Mouse (Mus musculus) kidney, postnatal 36 days (tissue): ENCODE measurements around the gene Ppp1r1a.

Experiments
- DNase-seq, 2 experiments: peaks; one replicate each; pipeline ENCODE4 v3.0.0; 2021 to 2022; ENCODE audit warnings: mixed read lengths in 2 of 2

The Ppp1r1a gene

DNA sequence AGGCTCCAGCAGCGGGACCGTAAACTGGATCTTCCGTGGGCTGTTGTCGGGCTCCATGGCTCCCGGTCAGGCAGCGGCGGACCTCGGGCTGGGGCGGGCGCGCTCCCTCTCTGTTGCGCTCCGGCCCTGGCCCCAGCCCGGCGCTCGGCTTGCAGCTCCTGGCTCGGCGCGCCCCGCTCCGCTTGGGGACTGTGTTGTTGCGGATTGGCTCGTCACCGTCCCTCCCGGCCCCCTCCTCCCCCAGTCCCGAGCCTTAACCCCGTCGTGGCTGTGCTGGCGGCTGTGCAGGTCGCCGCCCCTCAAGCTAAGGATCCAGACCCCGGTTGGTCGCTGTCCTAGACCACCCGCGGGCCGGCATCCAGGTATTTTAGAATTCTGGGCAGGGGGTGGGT, at the start of gene Ppp1r1a:
Gene Ppp1r1a, minus strand, starts transcription at position 182 of the 392 bp plus-strand sequence.
- DNase-seq = peak; percentile 42 to 75

DNA sequence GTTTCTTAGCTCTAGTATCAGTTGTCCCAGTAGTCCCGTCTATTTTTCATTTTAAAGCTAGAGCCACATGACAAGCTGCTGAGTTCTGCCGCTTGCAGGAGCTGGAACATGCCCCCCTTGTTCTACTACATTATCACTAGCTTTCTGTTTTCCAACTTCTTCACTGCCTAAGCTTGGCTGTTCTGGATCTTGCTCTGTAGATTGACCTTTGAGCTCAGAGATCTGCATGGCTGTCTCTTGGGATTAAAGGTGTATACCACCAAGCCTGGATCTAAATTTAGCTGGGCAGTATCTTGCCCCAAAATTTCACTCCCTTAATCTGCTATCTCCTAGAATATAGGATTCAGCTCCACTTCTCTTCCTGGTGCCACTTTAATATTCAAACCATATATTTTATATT, 48.1 kb upstream of the Ppp1r1a start:
- peak; percentile 7 to 29 for DNase-seq

DNA sequence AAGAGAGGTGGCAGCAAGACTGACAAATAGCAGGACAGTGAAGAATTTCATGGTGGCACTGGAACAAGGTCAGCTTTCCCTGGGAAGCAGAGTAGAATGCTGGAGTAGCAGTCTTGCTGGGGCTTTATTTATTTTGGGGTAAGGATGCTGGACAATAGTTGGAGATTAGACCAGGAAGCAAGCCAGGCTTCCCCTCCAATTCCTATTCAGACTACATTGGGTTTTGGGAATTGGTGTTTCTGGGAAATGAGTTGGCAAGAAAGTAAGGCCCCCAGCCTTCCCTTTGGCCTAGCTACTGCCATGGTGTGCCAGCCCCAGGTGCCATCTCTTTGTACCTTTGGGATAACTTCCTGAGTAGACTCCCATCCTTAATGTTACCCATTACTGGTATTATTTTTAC, 27.2 kb upstream of the Ppp1r1a start, which contains the start of gene Glycam1:
Gene Glycam1, minus strand, starts transcription at position 101 of the 400 bp plus-strand sequence.
- no peak for DNase-seq

DNA sequence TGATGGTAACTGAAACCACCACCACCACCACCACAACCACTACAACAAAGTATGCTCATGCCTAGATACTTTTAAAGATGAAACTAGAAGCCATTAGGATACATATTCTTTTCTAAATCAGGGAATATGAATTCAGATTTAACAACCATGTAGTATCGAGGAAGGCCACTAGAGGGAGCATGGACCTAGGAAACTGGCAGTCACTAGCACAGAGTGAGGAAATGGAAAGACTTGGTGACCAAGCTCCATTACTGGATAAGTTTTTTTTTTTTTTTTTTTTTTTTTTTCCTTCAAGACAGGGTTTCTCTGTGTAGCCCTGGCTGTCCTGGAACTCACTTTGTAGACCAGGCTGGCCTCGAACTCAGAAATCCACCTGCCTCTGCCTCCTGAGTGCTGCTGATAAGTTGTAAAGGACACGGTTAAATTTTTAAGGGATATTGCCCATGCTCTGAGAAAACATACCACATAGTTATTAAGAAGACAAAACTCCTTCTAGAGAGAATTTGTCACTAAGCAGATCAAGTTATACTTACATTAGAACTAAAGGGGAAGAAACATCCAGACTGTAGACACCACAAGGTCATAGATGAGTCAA, 14.4 kb upstream of the Ppp1r1a start:
- peak; percentile 51 to 70 for DNase-seq

DNA sequence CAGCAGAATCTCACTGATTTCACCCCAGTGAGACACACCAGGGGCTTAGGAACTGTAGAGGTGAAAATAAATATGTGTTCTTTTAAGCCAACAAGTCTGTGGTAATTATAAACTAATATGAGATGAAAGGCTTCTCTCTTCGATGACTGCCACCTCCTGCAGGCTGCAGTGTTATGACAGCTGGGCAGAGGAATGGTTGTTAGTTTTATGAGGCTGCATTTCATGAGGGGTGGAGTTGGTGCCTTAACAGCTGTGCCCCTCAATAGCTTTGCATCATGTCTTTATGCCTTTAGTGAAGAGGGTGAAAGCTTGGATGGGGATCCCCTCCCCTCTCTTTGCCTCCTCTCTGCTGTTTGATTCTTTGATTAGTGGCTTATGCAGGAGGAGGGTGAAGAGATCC, 13.2 kb upstream of the Ppp1r1a start:
- DNase-seq = no peak

DNA sequence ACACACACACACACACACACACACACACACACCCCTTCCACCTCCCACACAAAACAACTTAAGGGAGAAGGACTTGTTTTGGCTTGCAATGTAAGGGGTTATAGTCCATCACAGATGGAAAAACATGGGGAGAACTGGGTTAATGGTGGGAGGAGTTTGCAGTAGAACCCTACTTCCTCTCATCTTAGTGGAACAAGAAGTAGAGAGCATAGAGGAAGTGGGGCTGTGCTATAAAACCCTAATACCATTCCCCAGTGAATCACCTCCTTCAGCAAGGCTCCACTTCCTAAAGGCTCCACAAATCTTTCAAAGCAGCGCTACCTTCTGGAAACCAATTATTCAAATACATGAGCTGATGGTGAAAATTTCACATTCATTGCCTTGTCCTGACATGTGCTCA, 11.7 kb upstream of the Ppp1r1a start:
- no peak for DNase-seq

DNA sequence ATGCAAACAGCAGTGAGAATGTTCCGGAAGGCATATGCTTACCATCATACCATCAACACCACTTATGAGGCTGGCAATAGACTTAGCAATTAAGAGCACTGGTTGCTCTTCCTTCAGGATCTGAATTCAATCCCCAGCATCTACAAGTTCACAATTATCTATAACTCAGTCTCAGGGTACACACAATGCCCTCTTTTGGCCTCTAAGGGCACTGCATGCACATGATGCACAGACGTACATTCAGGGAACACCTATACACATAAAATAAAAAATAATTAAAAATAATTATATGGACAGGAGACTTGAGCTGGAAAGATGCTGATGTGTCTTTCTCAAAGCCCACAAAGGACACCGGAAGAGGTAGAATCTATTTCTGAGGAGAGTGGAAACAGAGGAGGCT, 10.2 kb upstream of the Ppp1r1a start:
- no peak for DNase-seq

DNA sequence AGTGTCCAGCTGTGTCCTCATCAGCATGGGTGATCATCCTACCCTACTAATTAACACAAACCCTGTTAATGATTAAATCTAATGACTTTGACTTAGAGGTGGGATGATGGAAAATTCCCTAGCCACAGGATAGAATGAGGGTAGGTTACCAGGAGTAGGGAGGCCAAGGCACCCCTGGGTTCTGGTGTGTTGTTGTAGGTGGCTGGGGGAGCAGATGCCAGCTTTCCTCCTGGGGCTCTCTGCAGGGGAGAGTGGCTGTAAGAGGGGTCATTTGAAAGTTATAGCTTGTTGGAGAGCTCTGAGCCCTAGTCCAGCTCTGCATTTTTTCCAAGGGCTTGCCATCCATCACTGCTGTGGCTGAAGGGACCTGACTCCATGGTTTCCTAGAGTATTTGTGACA, 4.7 kb upstream of the Ppp1r1a start:
- peak; percentile 55 to 73 for DNase-seq

DNA sequence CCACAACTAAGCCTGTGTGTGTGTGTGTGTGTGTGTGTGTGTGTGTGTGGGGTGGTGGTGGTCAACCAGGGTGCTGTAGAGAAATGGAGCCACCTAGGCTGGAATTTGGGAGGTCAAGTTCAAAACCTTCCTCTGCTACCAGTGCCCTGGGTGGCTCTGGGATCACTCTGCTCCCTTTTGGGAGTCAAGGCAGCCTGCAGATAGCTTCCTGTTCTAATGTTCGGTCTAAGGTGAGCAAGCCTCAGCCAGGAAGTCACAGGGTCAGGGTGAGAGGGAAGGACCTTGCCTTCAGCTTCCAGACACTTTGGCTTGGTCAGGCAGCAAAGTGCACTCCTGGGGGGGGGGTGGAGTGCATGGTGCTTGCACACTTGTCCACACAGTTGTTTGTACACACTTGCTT, 2.8 kb upstream of the Ppp1r1a start:
- DNase-seq = no peak

DNA sequence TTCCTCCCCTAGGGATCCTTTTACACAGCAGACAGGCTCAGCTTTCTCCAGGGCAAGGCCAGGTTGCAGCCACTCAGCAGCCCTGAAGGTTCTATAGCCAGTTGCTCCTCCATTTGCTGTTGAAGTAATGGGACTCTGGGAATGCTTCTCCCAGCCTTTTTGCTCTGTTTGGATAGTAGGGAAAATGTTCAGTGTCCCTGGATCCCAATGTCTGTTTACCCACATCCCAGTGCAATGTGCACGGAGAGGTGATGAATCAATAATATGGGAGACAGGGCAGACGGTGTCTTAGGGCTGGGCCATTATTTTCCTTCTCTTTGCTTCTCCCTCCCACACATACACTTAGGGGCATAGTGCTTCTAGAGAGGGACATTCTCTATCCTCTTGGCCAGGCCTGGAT, 1.5 kb upstream of the Ppp1r1a start:
- no peak for DNase-seq

DNA sequence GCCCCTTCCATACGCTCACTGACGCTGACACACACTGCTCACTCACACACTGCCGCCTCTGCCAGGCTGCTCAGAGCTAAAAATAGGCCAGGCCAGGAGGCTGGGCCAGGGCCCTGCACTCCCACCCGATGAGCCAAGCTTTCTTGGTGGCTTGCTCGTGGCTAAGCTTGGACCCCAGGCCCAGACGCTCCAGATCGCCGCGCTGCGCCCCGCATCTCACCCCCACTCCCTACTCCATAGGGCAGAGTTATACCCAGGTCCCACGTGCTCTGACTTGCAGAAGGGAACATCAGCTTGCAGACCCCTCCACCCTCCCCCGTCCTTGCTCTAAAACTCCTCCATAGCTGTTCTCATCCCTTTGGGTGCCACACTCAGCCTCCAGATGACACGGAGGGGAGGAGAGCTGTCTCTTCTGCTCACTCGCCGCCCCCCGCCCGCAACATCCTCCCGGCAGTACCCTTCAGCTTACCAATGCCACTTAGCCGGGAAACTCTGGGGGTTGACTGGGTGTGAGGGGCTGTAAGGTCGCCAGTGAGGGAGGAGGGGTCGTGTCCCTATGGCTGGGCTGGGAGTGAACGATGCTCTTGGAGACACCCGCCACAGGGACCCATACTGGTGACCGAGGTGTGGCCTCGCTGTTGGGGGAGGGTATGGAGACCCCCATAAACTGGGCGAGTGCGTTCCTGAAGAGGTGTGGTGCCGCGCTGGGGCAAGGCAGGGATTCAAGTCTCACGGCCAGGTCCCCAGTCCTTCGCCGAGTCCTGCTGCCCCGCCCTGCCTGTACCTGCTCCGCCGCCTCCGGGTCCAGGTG, 587 bp downstream of the Ppp1r1a start:
- DNase-seq = no peak

DNA sequence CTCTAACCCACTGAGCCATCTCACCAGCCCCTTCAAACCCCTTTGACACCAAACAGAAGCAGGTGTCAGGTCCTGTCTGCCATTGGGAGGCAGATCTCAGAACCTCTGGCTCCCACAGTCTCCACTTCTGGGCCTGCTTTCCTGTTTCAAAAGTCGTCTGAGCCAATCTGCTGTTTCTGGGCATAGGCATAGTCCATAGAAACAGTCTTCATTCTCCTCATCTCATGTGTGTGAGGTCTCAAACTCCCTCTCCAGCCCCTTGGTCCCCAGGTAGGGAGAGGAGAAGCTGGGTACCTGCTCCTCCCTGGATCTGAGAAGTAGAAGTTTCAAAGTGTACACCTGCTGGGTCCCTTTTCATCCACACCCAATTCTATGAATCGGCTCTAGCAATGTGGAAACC, 1.3 kb downstream of the Ppp1r1a start:
- no peak for DNase-seq

DNA sequence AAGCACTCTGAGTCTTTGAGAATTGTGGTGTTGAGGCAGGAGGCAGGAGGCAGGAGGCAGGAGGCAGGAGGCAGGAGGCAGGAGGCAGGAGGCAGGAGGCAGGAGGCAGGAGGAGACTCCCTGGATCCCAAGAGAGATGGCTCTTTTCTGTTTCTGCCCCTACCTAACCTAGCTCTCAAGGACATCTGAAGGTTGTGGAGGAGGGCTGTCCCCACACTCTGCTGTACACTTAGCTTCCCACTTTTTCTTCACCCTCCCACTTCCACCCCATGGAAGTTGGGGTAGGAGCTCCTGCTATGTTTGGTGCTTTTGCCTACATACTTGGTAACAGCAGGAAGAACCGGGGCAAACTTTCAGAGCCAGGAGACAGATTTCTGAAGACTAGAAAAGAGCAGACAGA, 2.0 kb downstream of the Ppp1r1a start:
- no peak for DNase-seq

DNA sequence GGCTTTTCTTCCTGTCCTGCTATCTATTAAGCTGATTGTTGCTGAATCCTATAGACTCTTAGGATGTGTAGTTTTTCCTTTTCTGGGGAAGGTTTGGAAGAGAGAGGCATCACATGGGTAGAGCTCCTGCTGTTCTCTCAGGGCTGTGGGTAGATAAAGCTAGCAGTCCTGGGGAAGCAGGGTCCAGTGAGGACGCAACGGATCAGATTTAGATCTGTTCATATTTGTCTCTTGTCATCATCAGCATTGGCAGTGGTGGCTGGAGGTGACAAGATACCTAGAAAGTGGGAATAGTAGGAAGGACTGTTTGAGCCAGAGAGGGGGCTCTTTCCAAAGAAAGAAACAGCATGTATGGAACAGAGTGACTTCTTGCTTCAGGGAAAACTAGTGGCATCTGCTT, 2.8 kb downstream of the Ppp1r1a start:
- no peak for DNase-seq

DNA sequence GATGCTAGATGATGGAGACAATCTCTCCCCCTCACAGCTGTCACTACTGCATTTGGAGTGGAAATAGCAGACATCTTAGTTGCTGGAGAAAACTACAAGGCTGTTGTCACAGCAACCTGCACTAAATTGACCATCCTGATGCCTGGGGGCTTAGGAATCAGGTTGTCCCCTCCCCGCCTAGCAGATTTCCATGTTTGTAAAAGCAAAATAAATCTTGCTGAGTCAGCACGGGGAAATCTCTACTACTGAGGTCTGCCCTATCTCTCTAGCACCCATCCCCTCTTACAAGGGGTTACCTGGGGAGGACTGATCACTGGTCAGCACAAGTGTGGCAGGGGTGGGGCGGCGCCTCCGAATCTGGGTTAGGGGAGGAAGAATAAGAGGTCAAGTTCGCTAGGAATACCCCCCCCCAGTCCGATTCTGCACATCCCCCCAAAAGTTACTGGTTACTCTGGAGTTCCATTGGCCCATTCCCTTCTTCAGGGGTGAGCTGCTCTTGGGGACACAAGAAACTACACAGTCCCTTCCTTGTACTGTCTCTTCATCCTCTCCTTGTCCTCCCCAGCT, 3.7 kb downstream of the Ppp1r1a start:
- DNase-seq = no peak

DNA sequence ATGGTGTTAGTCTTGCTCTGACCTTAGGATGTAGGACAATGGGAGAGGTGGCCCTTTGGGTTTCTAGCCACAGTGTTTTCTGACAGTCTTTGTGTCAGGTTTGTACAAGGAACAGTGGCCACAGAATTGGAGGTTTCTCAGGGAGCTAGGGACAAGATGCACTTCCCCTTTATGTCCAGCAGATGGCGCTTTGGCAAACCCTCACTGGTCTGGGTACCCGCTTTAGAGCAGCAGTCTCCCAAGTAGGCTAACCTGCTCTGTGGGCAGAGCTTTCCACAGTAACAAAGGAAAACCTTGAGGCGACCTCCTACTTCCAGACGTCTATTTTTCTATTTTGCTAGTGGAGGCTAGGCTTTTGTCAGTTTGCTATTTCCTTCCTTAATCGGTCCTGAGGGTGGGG, 7.4 kb downstream of the Ppp1r1a start:
- peak; percentile 46 to 62 for DNase-seq

DNA sequence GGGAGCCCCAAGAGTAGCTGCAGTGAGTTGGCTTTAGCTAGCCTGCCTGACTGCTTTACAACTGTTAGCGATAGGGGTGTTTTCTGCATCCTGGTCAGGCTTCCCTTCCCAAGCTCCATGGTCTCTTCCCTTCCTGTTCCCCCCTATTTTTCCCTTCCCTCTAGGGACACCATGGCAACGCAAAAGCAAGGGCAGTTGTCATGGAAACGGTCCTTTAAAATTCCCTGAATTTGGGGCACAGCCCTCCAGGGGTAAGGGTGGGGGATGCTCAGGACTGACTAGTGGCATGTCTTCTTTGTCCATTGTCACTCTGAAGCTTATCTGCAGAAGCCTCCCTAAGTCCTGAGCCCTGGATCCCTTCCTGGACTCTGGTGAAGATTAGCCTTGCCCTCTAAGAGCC, 14.6 kb downstream of the Ppp1r1a start:
- DNase-seq = no peak

DNA sequence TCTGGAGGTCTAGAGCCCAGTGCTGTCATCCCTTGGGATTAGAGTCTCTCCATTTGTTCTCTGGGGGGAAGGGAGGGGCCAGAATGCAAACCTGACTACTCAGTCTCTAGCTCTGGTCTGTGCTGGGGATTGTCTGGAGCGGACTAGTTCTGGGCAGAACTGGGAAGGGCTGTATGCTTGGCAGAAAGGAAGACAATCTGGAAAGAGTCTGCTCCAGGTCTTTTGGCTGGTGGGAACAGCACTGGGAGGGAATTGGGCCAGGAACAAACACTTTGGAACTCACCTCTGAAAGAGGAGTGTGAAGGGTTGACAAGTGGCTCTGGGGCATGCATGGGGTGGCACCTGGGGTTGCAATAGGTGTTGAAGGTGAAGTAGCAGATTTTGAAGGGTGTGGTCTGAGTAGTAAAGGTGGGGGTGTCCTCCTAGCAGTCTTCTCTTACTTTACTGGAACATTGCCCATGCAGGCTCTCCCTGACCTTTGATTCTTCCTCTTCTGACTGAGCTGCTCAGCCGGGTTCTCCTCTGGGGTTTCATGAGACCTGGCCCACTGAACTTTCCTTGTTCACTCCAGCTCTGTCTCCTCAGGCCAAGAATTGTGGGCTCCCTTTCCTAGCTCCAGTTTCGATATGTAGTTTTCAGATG, 15.2 kb downstream of the Ppp1r1a start:
- peak in 1 of 2 experiments; percentile 38 for DNase-seq

DNA sequence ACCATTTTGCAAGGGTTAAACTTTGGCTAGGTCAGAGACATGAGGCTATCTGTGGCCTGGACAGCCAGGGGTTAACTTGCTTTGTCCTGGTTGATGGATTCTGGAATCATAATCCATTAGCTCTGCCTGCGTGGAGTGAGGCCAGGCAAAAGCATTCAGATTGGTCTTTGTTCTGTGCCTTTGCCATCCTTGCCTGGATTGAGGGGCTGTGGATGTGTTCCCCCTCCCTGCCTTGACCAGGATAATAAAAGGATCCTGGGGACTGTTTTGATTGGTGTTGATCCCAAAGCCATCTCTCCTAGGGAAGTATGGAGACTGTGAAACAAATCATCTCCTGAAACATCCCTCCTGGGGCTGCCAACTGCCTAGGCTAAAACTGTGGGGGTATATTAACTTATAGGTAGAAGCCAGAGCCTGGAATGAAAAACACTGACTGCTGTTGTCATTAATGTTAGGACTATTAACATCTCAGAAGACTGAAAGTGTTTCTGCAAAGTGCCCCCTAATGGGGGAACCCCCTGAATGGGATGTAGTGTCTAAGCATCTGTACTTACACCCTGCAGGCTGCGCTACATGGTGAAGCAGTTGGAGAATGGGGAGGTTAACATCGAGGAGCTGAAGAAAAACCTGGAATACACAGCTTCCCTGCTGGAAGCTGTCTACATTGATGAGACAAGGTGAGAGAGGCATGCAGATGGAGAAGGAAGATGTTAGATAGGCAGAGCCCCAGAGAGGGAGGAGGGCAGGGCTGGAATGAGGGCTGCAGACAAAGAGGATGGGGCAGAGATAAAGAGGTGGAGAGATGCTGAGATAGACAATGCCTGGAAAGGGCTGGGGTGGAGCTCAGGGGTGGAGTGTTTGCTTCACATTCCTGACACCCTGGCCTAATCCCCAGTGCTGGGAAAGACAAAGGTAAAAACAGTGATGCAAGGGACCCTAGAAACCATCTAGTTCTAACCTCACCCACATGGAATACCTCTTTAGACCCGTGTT, 18.1 kb downstream of the Ppp1r1a start:
- no peak for DNase-seq

DNA sequence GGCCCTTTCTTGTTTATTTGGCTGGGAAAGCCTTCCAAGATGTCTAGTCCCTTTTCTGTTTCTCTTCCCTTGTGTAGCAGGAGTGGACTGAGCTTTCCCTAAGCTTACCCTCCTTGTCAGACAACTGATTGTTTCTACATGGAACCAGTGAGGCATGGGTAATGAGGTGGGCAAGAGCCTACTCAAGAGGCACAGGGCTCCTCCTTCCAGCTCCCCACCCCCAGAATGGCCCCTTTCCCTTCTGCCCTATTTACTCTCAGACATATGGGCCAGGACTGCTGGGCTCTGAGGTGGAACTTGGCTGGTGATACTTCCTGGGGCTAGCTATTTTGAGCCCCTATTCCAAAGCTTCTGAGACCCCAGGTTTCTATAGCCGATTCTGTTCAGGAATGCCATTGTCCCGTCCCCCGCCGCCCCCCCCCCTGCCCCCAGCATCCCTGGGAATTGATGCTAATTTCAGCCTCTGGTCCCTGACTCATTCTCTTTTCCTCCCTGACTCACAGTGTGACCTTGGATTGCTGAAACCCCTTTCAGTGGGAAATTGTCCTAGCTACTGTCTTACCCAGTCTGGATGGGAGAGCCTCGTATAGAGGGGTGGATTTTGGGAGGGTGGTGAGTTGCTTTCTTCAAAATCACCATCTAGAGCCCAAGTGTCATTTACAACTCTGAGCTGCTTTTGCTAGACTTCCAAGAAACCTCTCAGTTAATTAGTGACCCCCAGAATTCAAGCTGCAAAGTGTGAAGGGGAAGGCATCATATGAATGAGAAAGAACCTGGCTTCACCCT, 19.0 kb downstream of the Ppp1r1a start:
- DNase-seq = no peak

DNA sequence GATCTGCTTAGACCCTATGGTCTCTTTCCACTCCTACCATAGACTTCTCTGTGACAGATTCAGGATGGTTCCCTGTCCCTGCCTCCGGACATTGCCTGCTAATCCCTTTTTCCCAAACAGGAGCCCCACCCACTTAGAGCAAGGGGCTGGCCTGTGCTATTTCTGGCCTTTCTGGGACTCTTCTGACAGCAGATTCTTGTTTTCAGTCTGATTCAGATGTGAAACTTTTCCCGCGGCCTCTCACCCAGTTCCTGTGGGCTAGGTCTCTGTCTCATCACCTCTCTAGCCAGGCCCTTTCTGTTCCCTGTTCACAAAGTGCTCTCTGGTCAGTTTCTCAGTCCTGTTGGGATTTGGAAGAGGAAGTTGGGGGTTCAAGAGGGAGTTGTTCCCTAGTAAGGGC, 22.9 kb downstream of the Ppp1r1a start:
- no peak for DNase-seq

DNA sequence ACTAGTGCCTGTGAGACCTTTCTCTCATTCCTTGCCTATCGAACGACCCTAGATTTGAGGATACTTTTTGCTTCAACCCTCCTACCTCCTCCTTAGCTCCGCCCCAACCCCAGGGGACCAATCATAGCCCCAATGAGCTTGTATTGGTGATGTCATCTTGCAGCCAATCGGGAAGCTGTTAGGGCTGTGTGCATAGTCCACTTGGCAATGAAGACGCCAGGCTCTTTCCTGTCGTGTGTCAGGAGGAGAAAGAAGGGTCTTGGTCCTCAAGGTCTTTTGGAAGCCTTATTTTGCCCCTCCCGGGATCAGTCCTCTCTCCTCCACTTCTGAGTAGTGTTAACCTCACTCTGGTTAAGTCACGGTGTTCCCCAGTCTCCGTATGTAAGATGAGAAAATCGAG, 23.7 kb downstream of the Ppp1r1a start:
- DNase-seq = peak; percentile 70 to 74
